Mouse (Mus musculus) spleen, adult 2 months (tissue): ENCODE data around the gene Brsk1. TPM values are rescaled to one million over a fixed set of nuclear protein-coding genes. Genes with fewer than 3 reads are reported as not detected.

Source experiments
- DNase-seq, 2 experiments: peaks; one replicate each; pipeline versions ENCODE4 v3.0.0 to v3.0.0-alpha.2; 2012 to 2021; ENCODE audit warnings: low spot score in 2 of 2, low read depth in 1 of 2
- H3K27ac ChIP-seq: fragments of 200-500 bp; 2 replicates; pipeline ENCODE4 v1.5.1; 2012; ENCODE audit warnings: low read length, inconsistent platforms; ENCODE audit not compliant: insufficient read depth
- H3K27me3 ChIP-seq: fragments of 200-500 bp; 2 replicates; pipeline ENCODE4 v1.6.1; 2012; ENCODE audit warnings: mild to moderate bottlenecking, moderate library complexity, low read length, inconsistent platforms; ENCODE audit not compliant: control insufficient read depth, insufficient read depth
- H3K36me3 ChIP-seq: fragments of 200-500 bp; 2 replicates; pipeline ENCODE4 v1.6.1; 2012; ENCODE audit warnings: mild to moderate bottlenecking, low read length, inconsistent platforms; ENCODE audit not compliant: control insufficient read depth, insufficient read depth
- H3K4me1 ChIP-seq: fragments of 200-500 bp; 2 replicates; pipeline ENCODE4 v1.6.1; 2011; ENCODE audit warnings: inconsistent platforms; ENCODE audit not compliant: control insufficient read depth, insufficient read depth, insufficient read length
- H3K4me3 ChIP-seq: fragments of 200-500 bp; 2 replicates; pipeline ENCODE4 v1.5.1; 2011; ENCODE audit warnings: mild to moderate bottlenecking, inconsistent platforms; ENCODE audit not compliant: insufficient read depth, insufficient read length; ENCODE audit errors: extremely low read depth
- CTCF ChIP-seq: fragments of 200-500 bp; IDR thresholded peaks from 2 replicates; pipeline ENCODE4 v1.5.1; 2011; ENCODE audit warnings: mild to moderate bottlenecking, inconsistent platforms; ENCODE audit not compliant: insufficient read depth, insufficient read length, insufficient replicate concordance; ENCODE audit errors: extremely low read depth
- POLR2A ChIP-seq: fragments of 200-500 bp; IDR thresholded peaks from 2 replicates; pipeline ENCODE4 v1.6.1; 2011; ENCODE audit warnings: low read depth, low read length, inconsistent platforms
- WGBS: fragments of 180-500 bp; shearing (Covaris S2); methylation state at CpG from one replicate; pipeline ENCODE4 v1.1.7; 2018; 5-methylcytosine and 5-hydroxymethylcytosine counted together
- polyA plus RNA-seq: library from polyadenylated mRNA; depleted of rRNA; stranded (reverse); fragments of >200 nt; gene quantifications from 2 replicates; pipeline ENCODE4 v1.2.3, GENCODE M21; 2012; rRNA removed

Gene Brsk1
- polyA plus RNA-seq, 1 experiment = 0.84 TPM

DNA sequence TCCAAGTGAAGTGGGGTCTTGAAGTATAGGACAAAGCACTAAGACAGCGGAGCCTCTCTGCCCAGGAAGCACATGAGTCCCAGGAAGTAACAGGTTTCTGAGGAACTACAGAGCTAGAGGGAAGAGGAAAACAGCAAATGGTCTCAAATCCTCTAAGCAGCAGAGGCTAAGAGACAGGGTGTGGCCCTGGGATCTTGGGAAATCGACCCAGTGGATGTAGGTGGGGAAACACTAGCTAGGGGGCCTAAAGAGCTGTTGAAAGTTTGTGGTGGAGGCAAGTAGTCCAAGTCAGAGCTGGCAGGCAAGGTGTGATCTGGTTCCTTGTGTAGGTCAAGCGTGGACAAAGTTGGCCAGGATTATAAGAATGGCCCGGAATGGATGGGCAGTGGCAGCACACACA is 57.9 kb downstream of the Brsk1 start:
- peaks cover 4% of the 10 kb centered on the region; the same call in 1 of the 2 replicates for H3K4me1 ChIP-seq

DNA sequence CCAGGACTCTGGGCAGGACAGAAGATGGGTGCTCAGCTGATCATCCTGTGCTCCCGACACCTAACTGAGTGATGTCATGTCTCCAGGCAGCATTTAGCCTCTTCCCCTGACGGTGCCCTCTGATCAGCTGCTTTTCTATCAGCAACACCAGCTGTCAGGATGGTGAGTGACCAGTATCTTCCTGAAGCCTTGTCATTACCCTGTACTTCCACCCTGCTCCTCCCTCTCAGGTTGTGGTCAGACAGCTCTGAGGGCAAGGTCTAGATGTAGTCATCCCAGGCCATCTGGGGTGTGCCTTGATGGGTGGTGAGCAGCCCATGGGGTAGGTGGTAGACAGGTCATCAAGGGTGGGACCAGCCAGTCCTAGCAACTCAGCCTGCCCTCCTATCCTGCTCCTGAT is 58.8 kb downstream of the Brsk1 start:
- TF ChIP-seq CTCF = no peak
- no peak for TF ChIP-seq POLR2A
- 89% methylated on average over 2 of the region's 2 CpGs for WGBS
- peaks cover 4% of the 10 kb centered on the region; the same call in 1 of the 2 replicates for H3K4me1 ChIP-seq
- no peak overlapping the region for H3K4me3 ChIP-seq
- peaks cover 1% of the 10 kb centered on the region; the same call in 1 of the 2 replicates for H3K27me3 ChIP-seq
- H3K27ac ChIP-seq = no peak overlapping the region
- H3K36me3 ChIP-seq = peaks cover 7% of the 10 kb centered on the region
- no peak for DNase-seq

More for the DNA sequence above, 57.9 kb downstream of the Brsk1 start:
- peaks cover 7% of the 10 kb centered on the region for H3K36me3 ChIP-seq
- TF ChIP-seq CTCF (no peak), POLR2A (no peak)
- H3K4me3 ChIP-seq = no peak overlapping the region
- DNase-seq = no peak
- H3K27ac ChIP-seq = 0 out of 2 replicates have a peak overlapping the region, but pooled peaks have one; percentile 5
- H3K27me3 ChIP-seq = peaks cover 1% of the 10 kb centered on the region; the same call in 1 of the 2 replicates
- 76% methylated on average over 4 of the region's 4 CpGs for WGBS

DNA sequence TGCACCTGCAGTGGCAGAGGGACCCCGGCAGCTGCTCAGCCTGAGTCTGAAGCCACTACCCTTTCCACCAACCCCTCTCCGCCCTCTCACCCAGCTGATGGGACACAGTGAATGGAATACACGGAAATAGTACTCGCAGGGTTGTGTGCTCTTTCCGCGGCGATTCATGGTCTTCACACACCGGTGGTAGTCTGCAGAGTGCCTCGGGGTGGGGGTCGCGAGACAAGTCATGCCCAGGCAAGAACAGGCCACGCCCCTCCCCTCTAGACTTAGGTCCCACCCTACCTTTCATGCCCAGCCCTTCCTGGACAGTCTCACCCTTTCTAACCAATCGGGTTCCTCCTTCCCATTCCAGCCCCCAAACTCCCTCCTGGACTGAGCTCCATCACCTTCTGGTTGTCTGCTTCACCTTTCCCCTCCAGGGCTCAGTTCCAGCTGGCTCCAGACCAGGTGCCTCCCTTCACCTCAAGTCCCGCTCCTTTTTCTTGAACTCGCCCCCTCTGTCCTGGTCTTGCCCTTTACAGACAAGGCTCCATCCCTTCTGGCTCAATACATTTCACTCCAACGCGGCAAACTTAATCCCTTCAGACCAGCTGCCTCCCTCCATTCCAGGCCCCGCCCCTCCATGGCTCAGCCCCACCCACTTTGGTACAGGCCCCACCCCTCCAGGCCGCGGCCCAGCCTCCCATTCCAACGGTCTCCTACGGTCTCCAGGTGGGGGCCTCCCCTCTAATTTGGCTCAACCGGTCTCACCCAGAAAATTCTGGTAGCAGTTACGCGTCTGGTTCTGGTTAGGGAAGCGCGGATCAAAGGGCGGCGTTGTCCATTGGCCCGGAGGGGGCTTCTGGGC is 61.8 kb downstream of the Brsk1 start:
- H3K27ac ChIP-seq = no peak overlapping the region
- peak overlapping the region; percentile 45 for H3K4me3 ChIP-seq
- WGBS = 5% methylated on average over 30 of the region's 30 CpGs
- H3K27me3 ChIP-seq = peaks cover 1% of the 10 kb centered on the region; the same call in 1 of the 2 replicates
- H3K4me1 ChIP-seq = peaks cover 4% of the 10 kb centered on the region
- no peak for TF ChIP-seq CTCF
- TF ChIP-seq POLR2A = no peak
- no peak for DNase-seq
- no peaks in the 10 kb centered on the region for H3K36me3 ChIP-seq

DNA sequence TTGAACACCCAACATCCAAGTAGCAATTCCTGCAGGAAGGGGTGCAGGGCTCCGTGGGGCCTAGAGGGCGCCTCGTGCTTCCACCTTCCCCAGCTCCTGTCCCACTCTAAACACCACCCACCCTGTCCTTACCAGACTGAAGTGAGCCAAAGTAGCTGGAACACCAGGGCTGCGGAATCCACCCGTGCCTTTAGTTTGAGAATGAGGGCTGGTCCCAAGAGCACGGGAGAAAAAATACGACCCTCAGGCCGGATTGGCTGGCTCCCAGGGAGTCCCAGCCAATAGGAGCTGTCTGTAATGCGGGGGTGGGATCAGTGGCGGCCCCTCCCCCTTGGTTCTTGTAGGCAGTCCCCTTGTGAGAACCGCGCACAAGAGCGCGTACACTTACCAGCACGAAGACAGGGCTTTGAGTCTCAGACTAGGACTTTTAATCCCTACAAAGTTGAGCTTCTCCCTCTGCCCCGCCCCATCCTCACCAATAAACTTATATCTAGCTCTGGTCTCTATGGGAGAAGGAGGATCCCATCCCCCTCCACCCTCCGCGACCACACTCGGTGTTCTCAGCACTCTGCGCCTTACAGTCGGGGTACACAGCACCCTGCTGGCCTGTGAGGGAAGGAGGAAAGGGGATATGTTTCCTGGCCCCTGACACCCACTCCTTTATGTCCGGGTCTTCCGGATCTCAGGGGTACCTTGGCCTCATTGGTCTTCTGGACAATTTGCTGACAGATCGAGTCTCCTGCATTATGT is 62.6 kb downstream of the Brsk1 start, which contains the start of gene Cox6b2:
Gene Cox6b2, minus strand, starts transcription at position 274 of the 750 bp plus-strand sequence.
- Histone ChIP-seq H3K27me3 (peaks cover 1% of the 10 kb centered on the region; the same call in 1 of the 2 replicates), H3K36me3 (no peaks in the 10 kb centered on the region), H3K27ac (no peak within 1 kb of the TSS), H3K4me3 (peak within 1 kb of the TSS; percentile 45), H3K4me1 (peaks cover 4% of the 10 kb centered on the region)
- WGBS = 9% methylated on average over 24 of the region's 24 CpGs
- peak in 1 of 2 experiments; percentile 59 for DNase-seq
- TF ChIP-seq CTCF (no peak), POLR2A (no peak)

DNA sequence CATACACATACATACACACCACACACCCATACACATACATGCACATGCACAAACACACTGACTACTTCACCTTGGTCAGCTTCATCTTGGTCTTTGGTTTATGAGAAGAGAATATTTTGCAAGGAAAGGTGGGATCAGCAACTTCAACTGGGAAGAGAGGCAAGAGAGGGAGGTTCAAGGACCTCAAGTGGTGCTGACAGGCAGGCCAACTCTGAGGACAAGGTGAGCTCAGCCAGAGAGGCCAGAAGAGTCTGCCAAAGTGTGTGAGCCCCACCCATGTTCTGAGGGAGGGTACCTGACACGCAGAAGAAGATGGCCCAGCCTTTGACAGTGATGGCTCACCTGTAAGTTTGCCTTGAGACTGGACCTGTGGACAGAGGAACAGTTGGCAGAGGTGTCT is 69.3 kb downstream of the Brsk1 start:
- no peak for DNase-seq
- Histone ChIP-seq H3K4me3 (no peak overlapping the region), H3K27me3 (no peaks in the 10 kb centered on the region), H3K36me3 (no peaks in the 10 kb centered on the region), H3K27ac (no peak overlapping the region), H3K4me1 (no peaks in the 10 kb centered on the region; the same call in 1 of the 2 replicates)
- TF ChIP-seq CTCF (no peak), POLR2A (no peak)
- 55% methylated on average over 1 of the region's 1 CpGs for WGBS

DNA sequence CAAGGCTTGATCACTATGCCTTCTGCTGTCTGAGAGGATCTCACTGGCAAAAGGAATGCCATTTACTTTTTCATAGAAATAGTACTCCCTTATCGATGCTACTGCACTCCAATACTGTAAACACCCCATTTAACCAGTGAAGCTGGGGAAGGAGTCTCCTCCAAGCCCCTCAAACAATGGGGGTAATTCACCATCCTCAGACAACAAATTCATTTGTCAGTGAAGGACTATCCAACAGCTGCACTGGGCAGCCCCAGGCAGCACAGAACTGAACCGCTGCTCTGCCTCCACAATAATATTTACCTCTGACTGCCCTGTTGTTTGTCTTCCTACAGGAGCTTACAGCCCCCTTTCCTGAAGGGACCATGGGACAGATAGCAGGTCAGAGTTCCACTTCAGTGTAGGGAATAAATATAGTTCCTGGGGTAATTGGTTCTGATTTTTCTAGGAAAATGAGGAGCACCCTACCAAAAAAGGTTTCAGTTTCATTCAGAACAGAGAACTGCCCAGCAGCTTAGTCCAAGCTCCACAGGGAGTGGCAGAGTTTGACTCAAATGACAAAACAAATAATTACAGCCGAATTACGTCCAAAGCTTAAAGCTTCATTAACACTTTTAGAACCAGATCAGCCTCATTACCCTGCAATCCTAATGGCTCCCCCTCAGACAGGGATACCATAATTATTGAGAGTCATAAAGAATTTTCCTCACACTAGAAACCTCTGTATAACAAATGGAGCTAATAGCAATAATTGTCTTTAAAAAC is 74.7 kb downstream of the Brsk1 start:
- TF ChIP-seq CTCF (no peak), POLR2A (no peak)
- DNase-seq = no peak
- 49% methylated on average over 4 of the region's 4 CpGs for WGBS
- Histone ChIP-seq H3K36me3 (no peaks in the 10 kb centered on the region), H3K4me3 (no peak overlapping the region), H3K27me3 (no peaks in the 10 kb centered on the region), H3K27ac (no peak overlapping the region), H3K4me1 (no peaks in the 10 kb centered on the region)

Other genes starting within 250 kb of the Brsk1 start
- 6.4 and 7.8 TPM in 2 replicates for gene Rdh13, start 245.0 kb upstream of the Brsk1 start, polyA plus RNA-seq
- gene Eps8l1, start 229.9 kb upstream of the Brsk1 start, polyA plus RNA-seq = 0.12 and 0.18 TPM in 2 replicates
- 92.6 and 98.8 TPM in 2 replicates for gene Ppp1r12c, start 188.9 kb upstream of the Brsk1 start, polyA plus RNA-seq
- gene Tnnt1, start 174.2 kb upstream of the Brsk1 start, polyA plus RNA-seq = 0.34 and 0.53 TPM in 2 replicates
- 5.3 and 5.5 TPM in 2 replicates for gene Tnni3, start 166.4 kb upstream of the Brsk1 start, polyA plus RNA-seq
- 9.6 and 10.4 TPM in 2 replicates for gene Dnaaf3, start 158.2 kb upstream of the Brsk1 start, polyA plus RNA-seq
- gene Syt5, start 143.1 kb upstream of the Brsk1 start, polyA plus RNA-seq = 0.21 and 0.34 TPM in 2 replicates
- 0.07 and 0.11 TPM in 2 replicates for gene Ptprh, start 86.6 kb upstream of the Brsk1 start, polyA plus RNA-seq
- gene Tmem86b, start 59.2 kb upstream of the Brsk1 start, polyA plus RNA-seq = 31.9 and 32.7 TPM in 2 replicates
- 136 and 159 TPM in 2 replicates for gene Ppp6r1, start 31.6 kb upstream of the Brsk1 start, polyA plus RNA-seq
- gene Hspbp1, start 5.5 kb upstream of the Brsk1 start, polyA plus RNA-seq = 32.2 and 37.3 TPM in 2 replicates
- gene Tmem150b, start 34.6 kb downstream of the Brsk1 start, polyA plus RNA-seq = 3.8 and 3.9 TPM in 2 replicates
- gene Kmt5c, start 49.5 kb downstream of the Brsk1 start, polyA plus RNA-seq = 105 and 138 TPM in 2 replicates
- gene Cox6b2, start 62.5 kb downstream of the Brsk1 start, polyA plus RNA-seq = 14.5 and 44.8 TPM in 2 replicates
- gene Fam71e2, start 80.7 kb downstream of the Brsk1 start, polyA plus RNA-seq = not detected in 2 replicates
- 0.09 and 0.23 TPM in 2 replicates for gene Il11, start 92.3 kb downstream of the Brsk1 start, polyA plus RNA-seq
- gene Tmem190, start 92.3 kb downstream of the Brsk1 start, polyA plus RNA-seq = not detected in 2 replicates
- 17.5 and 34.9 TPM in 2 replicates for gene Tmem238, start 99.1 kb downstream of the Brsk1 start, polyA plus RNA-seq
- gene Rpl28, start 102.3 kb downstream of the Brsk1 start, polyA plus RNA-seq = 316 and 418 TPM in 2 replicates
- 167 and 175 TPM in 2 replicates for gene Ube2s, start 122.0 kb downstream of the Brsk1 start, polyA plus RNA-seq
- gene Shisa7, start 154.1 kb downstream of the Brsk1 start, polyA plus RNA-seq = 0.16 and 0.23 TPM in 2 replicates
- gene Isoc2b, start 179.7 kb downstream of the Brsk1 start, polyA plus RNA-seq = 7.2 and 12.1 TPM in 2 replicates
- gene Isoc2a, start 186.5 kb downstream of the Brsk1 start, polyA plus RNA-seq = 14.5 and 15.3 TPM in 2 replicates
- 0.08 TPM in 1 of 2 replicates, not detected in the other for gene Gm36210, start 215.9 kb downstream of the Brsk1 start, polyA plus RNA-seq
- gene Zfp628, start 224.6 kb downstream of the Brsk1 start, polyA plus RNA-seq = 19.2 and 26.9 TPM in 2 replicates
- gene Nat14, start 231.4 kb downstream of the Brsk1 start, polyA plus RNA-seq = 2.8 and 3.2 TPM in 2 replicates
- 1.7 and 1.8 TPM in 2 replicates for gene Ssc5d, start 235.2 kb downstream of the Brsk1 start, polyA plus RNA-seq